Comparison of ENCODE assay signal across 20 mouse cellular contexts in genomic region chr13:30817436-30817835, GRCm38 (mm10).
DNase-seq lines count a peak whose midpoint lies in the region; ATAC-seq lines count a peak whose summit lies in the region.
"Had no signal": no experiment of that assay in that cellular context is flagged by ENCODE, and none has a peak within 500 bp of the region (broad histone marks: within the 10 kb centered on the region; RNA-seq: fewer than 3 reads in every experiment).

No protein-coding gene starts in this region.

- ATAC-seq in activated CD4-positive, CD25-positive, alpha-beta regulatory T cell, adult 4 months: peak; percentile 84
- no peak for ATAC-seq in erythroblast, adult 5-6 weeks (replicated peaks; ENCODE audit: low FRiP score, poor library complexity, severe bottlenecking)
- ATAC-seq: forebrain, postnatal 0 days; Patski had no signal

- DNase-seq in thymus, postnatal 14 days: peak; percentile 39
- no peak for DNase-seq in thymus, adult 18-20 months
- peak; percentile 71 for DNase-seq in naive thymus-derived CD4-positive, alpha-beta T cell, adult 2 months (ENCODE audit: low read depth)
- no peak for DNase-seq in kidney, adult 18-20 months
- no peak for DNase-seq in gastrocnemius, adult 18-20 months (ENCODE audit: low spot score)
- DNase-seq: adrenal gland, postnatal 25 days; B cell, adult 2 months; cerebellum, adult 11-12 months; cerebellum, adult 9-11 months; forebrain, postnatal 0 days; gastrocnemius, postnatal 10 days; heart, postnatal 36 days; kidney, adult 2 months; kidney, postnatal 4 days; layer of hippocampus, postnatal 36 days; lung, postnatal 4 days; right cerebral cortex, postnatal 14 days had no signal

Comparison
In these comparisons a context has a peak if more than half of its experiments do, and no peak if none do; other contexts are left out.
1. DNase-seq: peak in thymus, postnatal 14 days (single experiment) and naive thymus-derived CD4-positive, alpha-beta T cell, adult 2 months (single experiment); none in thymus, adult 18-20 months (0 of 2), kidney, adult 18-20 months (single experiment) and gastrocnemius, adult 18-20 months (single experiment).